Mouse (Mus musculus) ES-Bruce4 (cell line): Measurements from ENCODE around the gene Gfm2. TPM values are rescaled to one million over a fixed set of nuclear protein-coding genes. Genes with fewer than 3 reads are reported as not detected.

Experiments
- H3K27ac ChIP-seq: 2 replicates; pipeline ENCODE4 v1.5.1; 2012; ENCODE audit warnings: low read length, inconsistent platforms; ENCODE audit not compliant: insufficient read depth
- H3K27me3 ChIP-seq: 2 replicates; pipeline ENCODE4 v1.6.1; 2012; ENCODE audit warnings: mild to moderate bottlenecking, low read length, inconsistent platforms; ENCODE audit not compliant: control insufficient read depth, poor library complexity, insufficient read depth, severe bottlenecking
- H3K36me3 ChIP-seq: 2 replicates; pipeline ENCODE4 v1.6.1; 2012; ENCODE audit warnings: inconsistent platforms, mild to moderate bottlenecking, low read length, moderate library complexity; ENCODE audit not compliant: control insufficient read depth, poor library complexity, insufficient read depth, severe bottlenecking
- H3K4me1 ChIP-seq: one replicate; pipeline ENCODE4 v1.8.1; 2011; ENCODE audit warnings: low read length; ENCODE audit not compliant: control insufficient read depth, insufficient read depth
- H3K4me3 ChIP-seq: 2 replicates; pipeline ENCODE4 v1.5.1; 2011; ENCODE audit warnings: low read depth, mild to moderate bottlenecking, low read length
- H3K9ac ChIP-seq: 2 replicates; pipeline ENCODE4 v1.6.1; 2012; ENCODE audit warnings: low read depth, mild to moderate bottlenecking, inconsistent platforms; ENCODE audit not compliant: poor library complexity, severe bottlenecking
- H3K9me3 ChIP-seq: replicated peaks from 2 replicates; pipeline ENCODE4 v1.6.1; 2012; ENCODE audit warnings: mild to moderate bottlenecking, low read length, inconsistent platforms; ENCODE audit not compliant: control insufficient read depth, poor library complexity, insufficient read depth, severe bottlenecking
- CTCF ChIP-seq: IDR thresholded peaks from one replicate; pipeline ENCODE4 v1.8.1; 2011; ENCODE audit warnings: low read depth, low read length
- EP300 ChIP-seq: IDR thresholded peaks from 2 replicates; pipeline ENCODE4 v1.6.1; 2011; ENCODE audit warnings: low read depth, low read length; ENCODE audit not compliant: insufficient read depth
- POLR2A ChIP-seq: IDR thresholded peaks from one replicate; pipeline ENCODE4 v1.8.1; 2011; ENCODE audit warnings: low read length; ENCODE audit not compliant: insufficient read depth
- polyA plus RNA-seq: library from polyadenylated mRNA; stranded (reverse); fragments of >200 nt; gene quantifications from 2 replicates; pipeline ENCODE4 v1.2.4, GENCODE M21; 2011; ENCODE audit warnings: low read depth; ENCODE audit not compliant: missing spikeins, insufficient read depth, insufficient read length

The Gfm2 gene
- polyA plus RNA-seq, 1 experiment = 70.8 TPM

DNA sequence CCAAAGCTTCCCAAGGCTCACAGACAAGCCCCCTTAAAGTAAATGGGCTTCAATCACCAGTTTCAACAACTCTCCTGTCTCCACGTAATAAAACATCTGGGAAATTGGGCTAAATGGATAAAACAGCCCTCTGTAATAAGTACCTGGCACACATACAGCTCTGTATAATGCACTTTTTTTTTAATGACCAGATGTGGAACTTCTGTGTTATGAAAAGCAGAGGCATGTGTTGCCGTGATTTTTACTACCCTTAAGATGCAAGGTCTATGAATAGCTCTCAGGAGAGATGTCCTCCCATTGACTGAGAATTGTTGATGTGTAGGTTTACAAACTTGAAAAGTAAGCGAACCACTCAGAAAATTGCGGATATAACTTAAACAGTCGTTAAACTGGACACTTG, 78.5 kb downstream of the Gfm2 start:
- H3K4me3 ChIP-seq = no peak overlapping the region
- no peak overlapping the region for H3K9ac ChIP-seq
- H3K27ac ChIP-seq = no peak overlapping the region
- H3K36me3 ChIP-seq = no peaks in the 10 kb centered on the region
- no peaks in the 10 kb centered on the region for H3K9me3 ChIP-seq
- no peak for TF ChIP-seq CTCF
- no peaks in the 10 kb centered on the region for H3K4me1 ChIP-seq
- H3K27me3 ChIP-seq = no peaks in the 10 kb centered on the region

DNA sequence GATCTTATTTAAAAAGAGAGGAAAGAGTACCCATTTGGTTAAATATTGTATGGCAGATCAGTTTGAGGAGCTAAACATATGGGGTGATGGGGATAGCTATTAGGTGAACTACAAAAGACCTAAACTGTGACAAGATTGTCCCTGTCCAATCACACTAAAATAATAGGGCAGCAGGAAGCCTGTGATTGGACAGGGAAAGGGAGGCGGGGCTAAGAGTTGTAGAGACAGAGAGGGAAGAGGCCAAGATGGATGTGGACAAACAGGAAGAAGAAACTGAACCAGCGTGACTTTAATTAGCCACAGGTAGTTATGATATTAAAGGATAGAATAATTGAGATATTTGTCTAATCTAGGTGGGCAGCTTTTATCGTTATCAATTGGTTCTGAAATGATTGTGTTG, 82.3 kb downstream of the Gfm2 start:
- Histone ChIP-seq H3K4me3 (no peak overlapping the region), H3K4me1 (no peaks in the 10 kb centered on the region), H3K27ac (no peak overlapping the region), H3K9ac (no peak overlapping the region), H3K36me3 (no peaks in the 10 kb centered on the region), H3K27me3 (no peaks in the 10 kb centered on the region), H3K9me3 (no peaks in the 10 kb centered on the region)
- TF ChIP-seq EP300 (no peak), CTCF (no peak), POLR2A (no peak)

DNA sequence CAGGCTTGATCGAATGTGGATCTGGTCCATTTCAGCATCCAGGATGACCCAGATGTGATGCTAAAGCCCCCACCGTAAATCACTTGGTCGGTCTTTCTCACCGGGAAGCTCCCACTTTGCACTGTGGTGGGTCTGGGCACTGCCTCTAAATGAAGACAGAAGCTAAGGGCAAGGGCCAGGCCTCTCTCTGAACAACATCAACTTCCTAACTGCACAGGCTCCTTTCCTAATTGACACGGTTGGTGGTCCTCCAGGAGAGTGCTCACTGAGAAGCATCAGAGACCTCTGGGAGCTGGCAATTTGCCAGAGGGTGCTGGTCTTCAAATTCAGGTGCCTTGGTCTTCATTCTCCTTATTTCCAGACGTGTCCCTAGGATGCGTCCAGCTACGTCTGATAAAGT, 86.1 kb downstream of the Gfm2 start:
- H3K27ac ChIP-seq = no peak overlapping the region

DNA sequence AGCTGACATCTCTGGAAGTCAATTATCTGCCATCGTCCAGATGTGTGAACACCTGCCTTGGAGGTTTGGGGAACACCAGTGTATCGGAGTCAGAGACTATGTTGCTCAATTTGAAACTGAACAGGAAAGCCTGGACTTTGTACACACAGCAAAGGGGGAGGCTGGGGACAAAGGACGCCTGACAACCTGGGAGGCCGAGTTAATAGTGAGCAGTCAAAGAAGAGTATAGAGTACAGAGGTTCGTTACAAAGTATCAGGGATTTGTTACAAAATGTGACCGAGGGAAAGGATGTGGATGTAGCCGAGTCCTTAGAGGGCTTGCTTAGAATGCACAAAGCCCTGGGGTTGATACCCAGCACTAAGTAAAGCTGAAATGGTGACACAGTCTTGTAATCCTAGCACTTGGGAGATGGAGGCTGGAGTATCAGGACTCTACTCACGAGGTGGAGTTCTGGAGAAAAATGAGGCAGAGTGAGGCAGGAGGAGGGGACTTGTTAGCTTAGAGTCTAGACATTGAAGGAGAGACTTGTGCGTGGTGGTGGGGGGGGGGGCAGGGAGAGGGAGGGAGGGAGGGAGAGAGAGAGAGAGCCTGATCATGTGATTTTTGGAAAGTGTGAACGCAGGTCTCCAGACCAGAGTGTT, 86.7 kb downstream of the Gfm2 start:
- TF ChIP-seq EP300 (no peak), POLR2A (no peak), CTCF (no peak)
- Histone ChIP-seq H3K4me1 (no peaks in the 10 kb centered on the region), H3K9me3 (no peaks in the 10 kb centered on the region), H3K9ac (no peak overlapping the region), H3K27ac (no peak overlapping the region), H3K4me3 (no peak overlapping the region), H3K27me3 (no peaks in the 10 kb centered on the region), H3K36me3 (no peaks in the 10 kb centered on the region)

More for the DNA sequence above, 86.1 kb downstream of the Gfm2 start:
- Histone ChIP-seq H3K27me3 (no peaks in the 10 kb centered on the region), H3K4me3 (no peak overlapping the region), H3K9ac (no peak overlapping the region), H3K4me1 (no peaks in the 10 kb centered on the region), H3K9me3 (no peaks in the 10 kb centered on the region), H3K36me3 (no peaks in the 10 kb centered on the region)
- TF ChIP-seq CTCF (no peak), EP300 (no peak), POLR2A (no peak)

DNA sequence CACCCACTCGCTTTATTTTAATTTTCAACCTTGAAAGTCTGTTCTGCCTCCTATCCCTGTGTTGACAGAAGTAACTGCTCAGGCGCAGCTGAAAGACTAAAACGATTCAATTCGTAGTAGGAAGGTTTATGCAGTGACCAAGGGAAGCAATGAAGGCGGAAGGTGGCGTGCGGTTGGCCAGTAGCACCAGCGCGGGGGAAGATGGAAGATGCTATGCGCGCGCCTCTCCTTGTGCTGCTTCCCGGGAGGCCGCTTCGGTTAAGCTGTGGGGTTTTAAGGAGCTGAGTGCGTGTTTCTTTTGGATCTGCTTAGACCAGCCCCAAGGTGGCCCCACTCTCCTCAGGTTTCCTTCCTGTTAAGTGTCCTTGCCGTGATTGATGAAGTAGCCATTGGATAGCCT, 87.4 kb downstream of the Gfm2 start:
- Histone ChIP-seq H3K36me3 (no peaks in the 10 kb centered on the region), H3K4me3 (peak overlapping the region; percentile 2; the same call in 1 of the 2 replicates), H3K27ac (no peak overlapping the region), H3K27me3 (no peaks in the 10 kb centered on the region), H3K9me3 (no peaks in the 10 kb centered on the region), H3K4me1 (no peaks in the 10 kb centered on the region), H3K9ac (peak overlapping the region; percentile 16; the same call in 1 of the 2 replicates)
- TF ChIP-seq POLR2A (no peak), CTCF (no peak), EP300 (no peak)

DNA sequence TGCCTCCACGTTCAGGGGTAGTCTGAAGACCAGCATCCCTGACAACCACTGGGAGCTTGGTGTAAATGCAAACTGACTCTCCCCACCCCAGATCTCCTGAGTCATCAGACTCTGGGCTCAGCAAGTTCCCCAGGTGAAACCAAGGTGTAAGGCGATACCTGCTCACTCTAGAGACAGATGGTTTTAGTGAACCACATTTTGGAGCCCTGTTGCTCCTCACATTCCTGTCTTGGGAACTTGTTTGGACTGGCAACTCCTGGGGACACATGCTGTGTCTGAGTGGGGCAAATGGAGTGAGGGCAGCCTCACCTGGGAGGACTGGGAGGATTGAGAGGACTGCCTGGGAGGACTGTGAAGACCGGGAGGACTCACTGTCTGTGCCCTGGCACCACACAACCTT, 90.1 kb downstream of the Gfm2 start:
- TF ChIP-seq POLR2A = no peak
- TF ChIP-seq EP300 = no peak
- no peak for TF ChIP-seq CTCF

More for the DNA sequence above, 90.1 kb downstream of the Gfm2 start:
- Histone ChIP-seq H3K27me3 (no peaks in the 10 kb centered on the region), H3K9ac (no peak overlapping the region), H3K36me3 (no peaks in the 10 kb centered on the region), H3K27ac (no peak overlapping the region), H3K4me1 (no peaks in the 10 kb centered on the region), H3K9me3 (no peaks in the 10 kb centered on the region), H3K4me3 (no peak overlapping the region)
